Mouse (Mus musculus): ENCODE measurements at regions not wholly inside any gene's neighbourhood (a gene's known extent, or its start where the extent isn't known, plus 50 kb on each side); places are given as distances from the start of the nearest gene placed in this dataset.

- TF ChIP-seq CTCF (IDR thresholded peaks at IDR 0.05; ENCODE audit: extremely low read depth, insufficient read depth, insufficient read length, insufficient replicate concordance) (no peak), POLR2A (IDR thresholded peaks at IDR 0.05; ENCODE audit: low read depth, low read length) (no peak)
Observed at GRCm38 (mm10) chr15:102819181-102819580, 97.2 kb upstream of the Calcoco1 start.
